Mouse (Mus musculus): ENCODE measurements around the gene Taco1. TPM values are rescaled to one million over a fixed set of nuclear protein-coding genes. Genes with fewer than 3 reads are reported as not detected.

The Taco1 gene
- polyA plus RNA-seq, 1 experiment from 2014 or later: 9.7 TPM

DNA sequence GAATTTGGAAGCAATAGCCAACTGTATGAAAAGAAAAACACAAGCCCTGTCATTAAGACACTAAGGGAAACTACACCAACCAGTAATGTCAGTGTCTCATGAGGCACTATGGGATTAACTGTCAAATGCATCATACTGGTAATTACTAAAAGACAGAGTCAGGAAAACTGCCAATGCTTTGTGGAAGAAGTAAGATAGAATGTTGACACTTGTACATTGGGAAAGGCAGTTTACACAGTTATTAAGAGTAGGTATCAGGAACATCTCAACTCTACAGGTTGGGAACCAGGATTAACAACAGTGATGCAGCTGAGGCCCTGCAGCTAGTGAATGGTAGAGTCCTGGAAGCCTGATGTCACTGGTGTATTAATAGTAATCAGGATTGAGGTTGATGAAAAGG, 21.5 kb upstream of the Taco1 start:
- ATAC-seq (ENCODE audit: low FRiP score, low read depth): no peak
- H3K9ac ChIP-seq: no peak overlapping the region

DNA sequence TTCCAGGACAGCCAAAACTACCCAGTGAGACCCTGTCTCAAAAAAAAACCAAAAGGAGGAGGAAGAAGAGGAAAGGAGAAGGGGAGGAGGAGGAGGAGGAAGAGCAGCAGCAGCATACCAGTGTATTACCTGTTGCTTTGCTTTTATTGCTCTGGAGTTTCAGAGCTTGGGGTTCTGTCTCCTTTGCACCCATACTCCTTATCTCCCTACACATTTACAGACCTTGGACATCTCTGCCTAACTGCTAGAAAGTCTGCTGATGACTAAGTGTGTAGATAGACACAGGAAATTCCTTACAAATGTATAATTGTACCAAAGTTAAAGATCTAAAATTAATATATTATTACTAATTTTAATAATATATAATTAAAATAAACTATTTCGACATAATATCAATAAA, 20.6 kb upstream of the Taco1 start:
- Histone ChIP-seq H3K4me3 (no peak overlapping the region), H3K4me2 (replicated peaks) (no peak overlapping the region), H3K9me3 (no peaks in the 10 kb centered on the region), H3K36me3 (peaks cover 41% of the 10 kb centered on the region), H3K4me1 (no peaks in the 10 kb centered on the region), H3K9ac (no peak overlapping the region), H3K27ac (no peak overlapping the region), H3K27me3 (no peaks in the 10 kb centered on the region)
- WGBS: 94% methylated on average over 1 of the region's 1 CpGs
- ATAC-seq (ENCODE audit: low FRiP score, low read depth): no peak

More for the DNA sequence above, 21.5 kb upstream of the Taco1 start:
- H3K4me3 ChIP-seq: no peak overlapping the region
- no peak overlapping the region for H3K27ac ChIP-seq
- no peaks in the 10 kb centered on the region for H3K9me3 ChIP-seq
- H3K27me3 ChIP-seq: no peaks in the 10 kb centered on the region
- H3K4me1 ChIP-seq: no peaks in the 10 kb centered on the region
- no peak overlapping the region for H3K4me2 ChIP-seq (replicated peaks)
- H3K36me3 ChIP-seq: peaks cover 33% of the 10 kb centered on the region

DNA sequence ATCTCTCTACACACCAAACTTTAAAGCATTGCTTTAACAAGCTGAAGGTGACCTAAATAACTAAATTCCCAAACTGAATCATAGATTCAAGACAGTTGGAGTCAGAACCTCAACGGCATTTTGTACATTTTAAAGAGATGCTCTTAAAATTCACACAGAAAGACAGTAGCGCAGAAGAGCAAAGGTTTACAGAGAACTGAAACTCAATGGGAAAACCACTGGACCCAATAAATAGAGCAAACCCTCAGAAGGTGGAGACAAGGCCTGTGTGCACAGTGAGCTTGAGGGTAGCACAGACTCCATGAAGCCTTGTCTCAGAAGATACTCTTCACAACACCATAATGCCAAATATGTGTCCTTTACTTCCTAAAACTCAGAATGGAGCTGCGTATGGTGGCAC, 20.1 kb upstream of the Taco1 start:
- no peaks in the 10 kb centered on the region for H3K9me3 ChIP-seq
- no peak overlapping the region for H3K4me2 ChIP-seq (replicated peaks)
- ATAC-seq (ENCODE audit: low FRiP score, low read depth): no peak
- WGBS: 94% methylated on average over 3 of the region's 3 CpGs
- H3K4me3 ChIP-seq: no peak overlapping the region
- H3K4me1 ChIP-seq: no peaks in the 10 kb centered on the region
- no peak overlapping the region for H3K9ac ChIP-seq
- H3K27ac ChIP-seq: no peak overlapping the region
- peaks cover 44% of the 10 kb centered on the region for H3K36me3 ChIP-seq
- no peaks in the 10 kb centered on the region for H3K27me3 ChIP-seq

DNA sequence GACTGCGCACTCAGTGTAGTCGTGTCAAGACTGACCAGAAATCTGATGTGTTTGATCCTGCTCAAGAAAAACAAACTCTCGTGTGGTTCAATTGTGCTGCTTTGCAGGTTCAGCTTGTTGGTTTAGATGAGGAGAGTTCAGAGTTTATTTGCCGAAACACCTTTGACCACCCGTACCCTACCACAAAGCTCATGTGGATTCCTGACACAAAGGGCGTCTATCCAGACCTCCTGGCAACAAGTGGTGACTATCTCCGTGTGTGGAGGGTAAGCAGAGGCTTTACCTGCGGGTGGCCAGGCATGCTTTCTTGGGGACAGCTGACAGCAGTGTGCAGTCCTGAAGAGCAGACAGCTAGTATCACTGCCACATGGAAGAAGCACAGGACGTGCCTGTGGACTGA, 19.3 kb upstream of the Taco1 start:
- peaks cover 52% of the 10 kb centered on the region for H3K36me3 ChIP-seq
- no peak overlapping the region for H3K4me2 ChIP-seq (replicated peaks)
- H3K9ac ChIP-seq: no peak overlapping the region
- no peaks in the 10 kb centered on the region for H3K9me3 ChIP-seq
- H3K27ac ChIP-seq: no peak overlapping the region
- H3K27me3 ChIP-seq: no peaks in the 10 kb centered on the region
- 89% methylated on average over 9 of the region's 9 CpGs for WGBS
- no peak for ATAC-seq (ENCODE audit: low FRiP score, low read depth)
- no peak overlapping the region for H3K4me3 ChIP-seq
- H3K4me1 ChIP-seq: no peaks in the 10 kb centered on the region

DNA sequence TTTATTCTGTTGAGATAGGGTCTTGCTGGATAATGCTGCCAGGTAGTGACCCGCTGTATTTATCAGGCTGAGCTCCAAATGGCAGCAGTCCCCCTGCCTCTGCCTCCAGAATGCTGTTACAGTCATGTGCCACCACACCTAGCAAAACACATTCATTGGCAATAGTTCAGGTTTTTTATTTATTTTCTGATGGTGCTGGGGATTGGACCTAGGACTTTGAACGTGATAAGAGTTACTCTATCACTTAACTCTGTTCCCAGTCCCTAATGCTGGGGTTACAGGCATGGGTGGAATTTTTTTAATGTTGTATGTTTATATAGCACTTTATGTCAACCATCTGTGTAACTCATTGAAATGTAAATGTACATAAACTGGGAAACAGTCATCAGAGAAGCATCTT, 11.9 kb upstream of the Taco1 start:
- no peak overlapping the region for H3K4me3 ChIP-seq
- no peak overlapping the region for H3K4me2 ChIP-seq (replicated peaks)
- 94% methylated on average over 2 of the region's 2 CpGs for WGBS
- H3K27ac ChIP-seq: no peak overlapping the region
- H3K9ac ChIP-seq: no peak overlapping the region
- no peak for ATAC-seq (ENCODE audit: low FRiP score, low read depth)
- H3K9me3 ChIP-seq: no peaks in the 10 kb centered on the region
- no peaks in the 10 kb centered on the region for H3K27me3 ChIP-seq
- H3K36me3 ChIP-seq: peaks cover 99% of the 10 kb centered on the region
- no peaks in the 10 kb centered on the region for H3K4me1 ChIP-seq

DNA sequence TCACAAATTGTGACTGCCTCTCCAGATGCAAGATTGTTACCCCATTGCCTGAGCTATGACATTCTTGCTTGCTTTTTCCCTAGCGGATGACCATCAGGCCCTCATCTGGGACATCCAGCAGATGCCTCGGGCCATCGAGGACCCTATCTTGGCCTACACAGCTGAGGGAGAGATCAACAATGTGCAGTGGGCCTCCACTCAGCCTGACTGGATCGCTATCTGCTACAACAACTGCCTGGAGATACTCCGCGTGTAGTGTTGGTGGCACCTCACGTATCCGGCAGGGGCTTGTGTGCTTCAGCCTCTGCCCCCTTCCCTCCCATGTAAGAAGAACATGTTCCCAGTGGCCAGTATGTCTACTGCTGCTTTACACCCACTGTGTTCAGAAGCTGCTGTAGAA, 11.3 kb upstream of the Taco1 start:
- H3K36me3 ChIP-seq: peaks cover 99% of the 10 kb centered on the region
- H3K27ac ChIP-seq: no peak overlapping the region
- H3K9me3 ChIP-seq: no peaks in the 10 kb centered on the region
- no peak overlapping the region for H3K9ac ChIP-seq
- H3K4me1 ChIP-seq: no peaks in the 10 kb centered on the region
- no peak overlapping the region for H3K4me2 ChIP-seq (replicated peaks)
- H3K27me3 ChIP-seq: no peaks in the 10 kb centered on the region
- ATAC-seq (ENCODE audit: low FRiP score, low read depth): no peak
- no peak overlapping the region for H3K4me3 ChIP-seq
- WGBS: 94% methylated on average over 8 of the region's 8 CpGs

DNA sequence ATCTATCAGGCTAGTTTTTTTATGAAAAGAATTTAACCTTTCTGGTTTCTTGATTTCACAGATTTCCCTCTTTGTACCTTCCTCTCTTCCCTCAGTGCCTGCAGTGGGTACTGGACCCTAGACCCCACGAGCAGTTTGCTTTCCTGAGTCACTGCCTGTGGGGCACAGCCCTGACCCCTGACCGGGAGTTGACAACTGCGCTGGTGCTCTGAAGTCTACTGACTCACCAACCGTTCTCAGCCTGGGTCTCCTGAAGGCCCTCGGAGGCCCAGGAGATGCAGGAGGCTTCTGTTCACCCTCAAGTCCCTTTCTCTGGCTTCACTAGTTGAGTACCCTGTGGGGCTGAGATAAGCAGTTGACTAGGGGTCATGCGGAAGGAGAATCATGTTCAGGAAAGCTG, 10.5 kb upstream of the Taco1 start:
- 92% methylated on average over 6 of the region's 6 CpGs for WGBS
- Histone ChIP-seq H3K27ac (no peak overlapping the region), H3K4me2 (replicated peaks) (no peak overlapping the region), H3K9ac (no peak overlapping the region), H3K36me3 (peaks cover 95% of the 10 kb centered on the region), H3K4me1 (no peaks in the 10 kb centered on the region), H3K4me3 (no peak overlapping the region), H3K27me3 (no peaks in the 10 kb centered on the region), H3K9me3 (no peaks in the 10 kb centered on the region)
- no peak for ATAC-seq (ENCODE audit: low FRiP score, low read depth)

DNA sequence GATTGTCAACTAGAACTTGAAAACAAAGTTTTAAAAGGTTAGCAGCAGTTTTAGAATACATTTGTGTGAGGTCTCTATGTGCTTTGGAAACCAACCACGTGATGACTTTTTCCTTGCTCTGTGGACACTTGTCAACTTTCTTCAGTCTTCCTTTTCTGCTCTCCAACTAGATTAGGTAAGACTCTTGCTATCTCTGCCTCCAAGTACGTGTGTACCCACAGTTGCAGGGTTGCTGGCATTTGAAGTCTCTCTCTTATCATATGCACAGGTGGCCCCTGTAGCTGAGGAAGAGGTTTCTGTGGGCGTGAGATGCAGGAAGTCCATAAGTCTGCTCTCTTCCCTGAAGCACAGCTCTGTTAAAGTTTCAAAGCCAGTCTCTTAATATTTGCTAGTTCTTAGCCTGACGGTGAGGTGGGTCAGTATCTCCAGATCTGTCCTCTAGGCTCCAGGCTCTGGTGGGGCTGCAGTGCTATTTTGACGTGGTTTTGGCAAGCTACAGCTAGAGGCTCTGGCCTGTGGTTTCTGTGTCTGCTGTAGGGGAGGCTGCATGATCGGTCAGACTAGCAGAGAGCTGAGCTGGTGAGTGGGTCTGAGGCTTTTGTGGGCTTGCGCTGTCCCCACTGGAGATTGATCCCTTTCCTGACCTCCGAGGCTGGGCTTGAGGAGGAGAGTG, 8.9 kb upstream of the Taco1 start:
- Histone ChIP-seq H3K9me3 (no peaks in the 10 kb centered on the region), H3K27ac (no peak overlapping the region), H3K4me2 (replicated peaks) (no peak overlapping the region), H3K9ac (no peak overlapping the region), H3K4me3 (no peak overlapping the region), H3K27me3 (no peaks in the 10 kb centered on the region), H3K4me1 (no peaks in the 10 kb centered on the region), H3K36me3 (peaks cover 79% of the 10 kb centered on the region)
- no peak for ATAC-seq (ENCODE audit: low FRiP score, low read depth)
- WGBS: 92% methylated on average over 8 of the region's 8 CpGs

DNA sequence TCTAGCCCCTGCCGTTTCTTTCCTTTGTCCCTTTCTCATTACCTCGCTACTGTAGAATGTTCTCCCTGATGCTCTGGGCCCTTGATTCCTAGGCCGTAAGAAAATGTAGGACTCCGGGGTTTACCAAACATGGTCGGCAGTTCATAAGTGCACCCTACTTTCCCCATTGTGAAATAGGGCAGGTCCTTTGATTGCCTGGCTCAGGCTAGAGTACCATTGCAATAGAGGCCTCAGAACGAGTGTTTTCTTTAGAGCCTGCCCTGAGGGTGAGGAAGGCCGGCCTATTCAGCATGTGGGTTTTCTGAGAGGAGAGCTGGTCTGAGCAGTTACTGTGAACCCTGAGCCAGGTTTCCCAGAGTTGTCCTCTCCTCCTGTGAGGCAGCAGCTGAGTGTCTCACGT, 7.8 kb upstream of the Taco1 start:
- no peaks in the 10 kb centered on the region for H3K27me3 ChIP-seq
- no peak overlapping the region for H3K4me2 ChIP-seq (replicated peaks)
- no peak for ATAC-seq (ENCODE audit: low FRiP score, low read depth)
- no peak overlapping the region for H3K9ac ChIP-seq
- H3K4me3 ChIP-seq: no peak overlapping the region
- 83% methylated on average over 8 of the region's 8 CpGs for WGBS
- H3K36me3 ChIP-seq: peaks cover 69% of the 10 kb centered on the region
- no peaks in the 10 kb centered on the region for H3K4me1 ChIP-seq
- no peaks in the 10 kb centered on the region for H3K9me3 ChIP-seq
- no peak overlapping the region for H3K27ac ChIP-seq

DNA sequence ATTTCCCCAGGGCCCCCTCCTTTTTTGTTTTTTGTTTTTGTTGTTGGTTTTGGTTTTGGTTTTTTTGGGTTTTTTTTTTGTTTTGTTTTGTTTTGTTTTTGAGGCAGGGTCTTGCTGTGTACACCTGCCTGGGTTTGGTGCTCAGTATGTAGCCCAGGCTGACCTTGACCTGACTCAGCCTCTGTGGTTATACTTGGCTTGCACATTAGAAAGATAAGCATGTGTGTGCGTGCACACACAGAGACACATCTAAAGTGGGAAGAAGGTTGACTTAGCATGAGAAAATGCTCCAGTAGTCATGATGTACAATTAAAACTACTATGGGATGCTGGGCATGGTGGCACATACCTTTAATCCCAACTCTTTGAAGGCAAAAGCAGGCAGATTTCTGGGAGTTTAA, 5.3 kb upstream of the Taco1 start:
- Histone ChIP-seq H3K27me3 (no peaks in the 10 kb centered on the region), H3K36me3 (peaks cover 43% of the 10 kb centered on the region), H3K4me1 (no peaks in the 10 kb centered on the region), H3K9ac (no peak overlapping the region), H3K27ac (no peak overlapping the region), H3K4me3 (no peak overlapping the region), H3K9me3 (no peaks in the 10 kb centered on the region), H3K4me2 (replicated peaks) (no peak overlapping the region)
- WGBS: 94% methylated on average over 1 of the region's 1 CpGs
- ATAC-seq (ENCODE audit: low FRiP score, low read depth): no peak

DNA sequence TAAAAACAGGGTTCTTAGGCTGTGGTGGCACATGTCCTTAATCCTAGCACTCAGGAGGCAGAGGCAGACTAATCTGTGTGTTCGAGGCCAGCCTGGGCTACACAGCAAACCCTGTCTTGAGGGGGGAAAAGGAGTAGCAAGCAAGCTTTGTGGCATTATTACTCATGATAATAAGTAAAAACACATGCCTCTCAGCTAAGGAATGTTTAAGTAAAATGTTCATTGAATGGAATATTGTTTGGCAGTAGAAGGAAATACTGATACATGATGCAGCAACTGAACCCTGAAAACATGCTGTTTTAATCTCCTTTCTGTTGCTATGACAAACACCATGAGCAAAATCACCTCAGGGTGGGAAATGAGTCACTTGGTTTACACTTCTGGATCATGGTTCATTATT, 4.5 kb upstream of the Taco1 start:
- ATAC-seq (ENCODE audit: low FRiP score, low read depth): no peak
- H3K9me3 ChIP-seq: no peaks in the 10 kb centered on the region
- no peaks in the 10 kb centered on the region for H3K4me1 ChIP-seq
- H3K36me3 ChIP-seq: peaks cover 36% of the 10 kb centered on the region
- H3K4me3 ChIP-seq: no peak overlapping the region
- no peaks in the 10 kb centered on the region for H3K27me3 ChIP-seq
- H3K4me2 ChIP-seq (replicated peaks): no peak overlapping the region
- WGBS: 83% methylated on average over 1 of the region's 1 CpGs
- H3K9ac ChIP-seq: no peak overlapping the region
- no peak overlapping the region for H3K27ac ChIP-seq

DNA sequence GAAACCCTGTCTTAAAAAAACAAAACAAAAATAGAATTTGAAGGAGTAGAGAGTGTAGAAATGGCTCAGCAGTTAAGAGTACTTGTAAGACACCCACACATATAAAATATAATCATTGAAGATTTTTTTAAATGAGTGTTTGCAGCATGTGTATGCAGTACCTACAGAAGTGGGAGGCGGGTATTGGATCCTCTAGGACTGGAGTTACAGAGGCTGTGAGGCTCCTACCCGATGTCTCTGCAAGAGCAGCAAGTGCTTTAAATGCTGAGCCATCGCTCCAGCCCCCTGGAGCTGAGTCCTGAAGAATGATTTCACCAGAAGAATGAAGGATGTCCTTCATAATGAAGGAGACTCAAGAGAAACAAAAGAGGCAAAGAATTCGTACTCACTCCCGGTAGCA, 2.1 kb upstream of the Taco1 start:
- H3K27ac ChIP-seq: no peak overlapping the region
- 82% methylated on average over 5 of the region's 5 CpGs for WGBS

More for the DNA sequence above, 2.1 kb upstream of the Taco1 start:
- Histone ChIP-seq H3K4me1 (peaks cover 10% of the 10 kb centered on the region), H3K36me3 (peaks cover 11% of the 10 kb centered on the region), H3K27me3 (no peaks in the 10 kb centered on the region), H3K4me2 (replicated peaks) (no peak overlapping the region), H3K9ac (no peak overlapping the region), H3K4me3 (no peak overlapping the region), H3K9me3 (no peaks in the 10 kb centered on the region)
- no peak for ATAC-seq (ENCODE audit: low FRiP score, low read depth)
